Comparison of ENCODE assay signal across 8 mouse cellular contexts in genomic region chr19:29647651-29648549, GRCm38 (mm10). TPM values are rescaled to one million over a fixed set of nuclear protein-coding genes. Genes with fewer than 3 reads are reported as not detected.
DNase-seq lines count a peak whose midpoint lies in the region; ATAC-seq and TF ChIP-seq lines count a peak whose summit lies in the region.

TSS of gene Ermp1 (minus strand) at chr19:29648415.

- ATAC-seq in G1E (ENCODE audit: extremely low read depth, insufficient number of reproducible peaks, low FRiP score, poor library complexity, severe bottlenecking): peak; percentile 74
- ATAC-seq in forebrain, postnatal 0 days: peak; percentile 96
- peak; percentile 95 for ATAC-seq in lung, embryonic 15.5 days (ENCODE audit: borderline replicate concordance, extremely low read depth, low FRiP score, low TSS enrichment)

- peaks cover 26% of the 10 kb centered on the region for H3K36me3 ChIP-seq in G1E (replicated peaks)
- H3K36me3 ChIP-seq in forebrain, postnatal 0 days (ENCODE audit: insufficient read depth): no peaks in the 10 kb centered on the region
- H3K36me3 ChIP-seq in lung, embryonic 15.5 days: no peaks in the 10 kb centered on the region

- H3K4me3 ChIP-seq in G1E (ENCODE audit: low read depth, low read length): peak within 1 kb of the TSS; percentile 96
- peak within 1 kb of the TSS; percentile 73 for H3K4me3 ChIP-seq in forebrain, postnatal 0 days (ENCODE audit: low read depth, low read length)
- H3K4me3 ChIP-seq in lung, embryonic 15.5 days: peak within 1 kb of the TSS; percentile 69

- H3K27ac ChIP-seq in forebrain, postnatal 0 days (ENCODE audit: low read depth, low read length): peak within 1 kb of the TSS; percentile 91
- H3K27ac ChIP-seq in lung, embryonic 15.5 days: 0 out of 2 replicates have a peak within 1 kb of the TSS, but pooled peaks have one; percentile 3

- peaks cover 6% of the 10 kb centered on the region for H3K27me3 ChIP-seq in G1E (ENCODE audit: insufficient read depth, low read length)
- H3K27me3 ChIP-seq in forebrain, postnatal 0 days (ENCODE audit: insufficient read depth, low read length): no peaks in the 10 kb centered on the region
- H3K27me3 ChIP-seq in lung, embryonic 15.5 days: peaks cover 44% of the 10 kb centered on the region

- no peaks in the 10 kb centered on the region for H3K9me3 ChIP-seq in G1E (replicated peaks)
- no peaks in the 10 kb centered on the region for H3K9me3 ChIP-seq in forebrain, postnatal 0 days (ENCODE audit: low read length)
- no peaks in the 10 kb centered on the region for H3K9me3 ChIP-seq in lung, embryonic 15.5 days

- H3K4me1 ChIP-seq in G1E (ENCODE audit: insufficient read depth, low read depth, low read length): peaks cover 24% of the 10 kb centered on the region
- no peaks in the 10 kb centered on the region for H3K4me1 ChIP-seq in forebrain, postnatal 0 days (ENCODE audit: insufficient read depth)
- peaks cover 5% of the 10 kb centered on the region; the same call in 1 of the 2 replicates for H3K4me1 ChIP-seq in lung, embryonic 15.5 days

- TF ChIP-seq CTCF in G1E (IDR thresholded peaks at IDR 0.05; ENCODE audit: low read depth, low read length): peak; percentile 80
- peak; percentile 98 for TF ChIP-seq CTCF in forebrain, postnatal 0 days (IDR thresholded peaks at IDR 0.05; ENCODE audit: low read depth)

- DNase-seq in G1E (ENCODE audit: low spot score): peak; percentile 91
- DNase-seq in cerebellum, adult 18-20 months: peak; percentile 97 to 100
- peak; percentile 95 for DNase-seq in forebrain, postnatal 0 days
- peak; percentile 98 for DNase-seq in heart, postnatal 4 days
- peak; percentile 93 to 99 for DNase-seq in layer of hippocampus, adult 8-10 months (ENCODE audit: low spot score in 2 of 2)
- DNase-seq in ovary, adult 18-20 months (ENCODE audit: low spot score): peak; percentile 84
- peak; percentile 94 for DNase-seq in thymus, postnatal 0 days (ENCODE audit: low spot score)

- peak within 1 kb of the TSS; percentile 72 for H3K9ac ChIP-seq in forebrain, postnatal 0 days
- peak within 1 kb of the TSS; percentile 56 for H3K9ac ChIP-seq in lung, embryonic 15.5 days

- under 1% methylated on average over 89 of the region's 90 CpGs for WGBS in forebrain, postnatal 0 days
- WGBS in lung, embryonic 15.5 days: under 1% methylated on average over 79 of the region's 90 CpGs

- H3K4me2 ChIP-seq in forebrain, postnatal 0 days (ENCODE audit: low read depth): peak within 1 kb of the TSS; percentile 52
- peak within 1 kb of the TSS; percentile 78 for H3K4me2 ChIP-seq in lung, embryonic 15.5 days

RNA-seq across cellular contexts. Expression of gene Ermp1, which starts in this region (rescaled TPM):
- total RNA-seq in G1E (2014; fragmentation: Nextera tagmentation) (19.3 and 22.4 TPM in 2 replicates), G1E (2017) (22.6 and 22.8 TPM in 2 replicates)
- polyA plus RNA-seq in G1E (2012): 11.4 and 14.2 TPM in 2 replicates
- 9.8 and 14.0 TPM in 2 replicates for total RNA-seq in forebrain, postnatal 0 days (2014; rRNA removed)
- 5.7 and 8.2 TPM in 2 replicates for polyA plus RNA-seq in forebrain, postnatal 0 days (2015; fragmentation: Nextera tagmentation; extraction: Ambion mirVana)
- 10 to 100 TPM; 11.4 TPM for total RNA-seq in heart, postnatal 4 days (2021)
- total RNA-seq in layer of hippocampus, adult 8-10 months (2022): 10 to 100 TPM; 50.4 to 55.2 (median 51.1) TPM
- 6.9 and 7.9 TPM in 2 replicates for polyA plus RNA-seq in lung, embryonic 15.5 days (2015; fragmentation: Nextera tagmentation; extraction: Ambion mirVana)
- polyA plus RNA-seq in thymus, postnatal 0 days (2015; fragmentation: Nextera tagmentation; extraction: Ambion mirVana): 9.6 and 10.7 TPM in 2 replicates

Comparison
In these comparisons a context has a peak if more than half of its experiments do, and no peak if none do; other contexts are left out.
1. Peak in every context shown above with its lines: DNase-seq, ATAC-seq, H3K4me3 ChIP-seq and H3K27ac ChIP-seq.